Mouse (Mus musculus) layer of hippocampus, adult 2 months (tissue): ENCODE results near the gene Nacad. TPM values are rescaled to one million over a fixed set of nuclear protein-coding genes. Genes with fewer than 3 reads are reported as not detected.

Source experiments
- DNase-seq, 2 experiments: peaks; one replicate each; pipeline ENCODE4 v3.0.0; 2022; ENCODE audit warnings: low spot score in 2 of 2
- H3K27ac ChIP-seq: fragments of 200-600 bp; 2 replicates; pipeline ENCODE4 v1.8.1; 2022
- H3K4me3 ChIP-seq: fragments of 200-600 bp; 2 replicates; pipeline ENCODE4 v1.8.1; 2022; ENCODE audit warnings: mild to moderate bottlenecking
- CTCF ChIP-seq: fragments of 200-600 bp; conservative IDR thresholded peaks from 2 replicates; pipeline ENCODE4 v1.8.1; 2022; ENCODE audit warnings: antibody characterized with exemption, mild to moderate bottlenecking, moderate library complexity
- total RNA-seq, 2 experiments: library from RNA; stranded (reverse); gene quantifications; 2 replicates each; pipeline ENCODE4 v1.2.3; 2021

The Nacad gene
- total RNA-seq, 2 experiments from 2014 or later: 36.9 to 37.1 TPM

DNA sequence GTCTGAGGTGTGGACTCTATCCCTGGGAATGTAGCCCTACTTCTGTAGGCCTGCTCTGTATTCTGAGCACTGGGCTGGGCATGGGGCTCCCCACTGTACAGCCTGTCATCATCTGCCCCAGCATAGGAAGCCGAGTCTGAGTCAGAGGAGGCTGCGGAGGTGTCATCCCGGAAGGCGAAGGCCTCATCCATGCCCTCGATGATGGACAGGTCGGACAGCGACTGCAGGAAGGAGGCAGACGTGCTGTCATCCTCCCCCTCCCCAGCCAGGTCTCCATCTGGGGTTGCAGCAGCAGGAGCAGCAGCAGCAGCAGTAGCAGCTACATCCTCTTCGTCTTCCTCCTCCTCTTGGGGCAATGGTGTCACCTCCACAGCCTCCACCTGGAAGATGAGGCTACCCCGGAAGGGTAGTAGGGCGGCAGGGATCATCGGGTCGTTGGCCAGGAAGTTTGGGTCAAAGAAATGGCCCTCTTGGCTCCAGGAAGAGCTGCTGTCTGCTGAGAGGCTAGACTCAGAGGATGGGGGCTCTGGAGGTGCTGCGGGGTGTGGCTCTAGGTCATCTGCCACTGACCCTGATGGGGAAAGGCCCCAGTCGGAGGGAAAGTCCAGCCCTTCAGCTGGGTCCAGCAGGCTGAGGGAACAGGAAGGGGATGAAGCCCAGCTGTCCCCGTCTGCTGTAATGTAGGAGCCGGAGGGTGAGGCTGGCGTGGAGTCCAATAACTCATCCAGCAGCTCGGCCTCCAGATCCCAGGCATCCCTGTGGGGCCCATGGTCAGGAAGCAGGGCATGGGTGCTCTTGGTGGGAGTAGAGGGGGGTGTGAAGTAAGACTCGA is 4.0 kb downstream of the Nacad start:
- no peak for TF ChIP-seq CTCF
- no peak overlapping the region for H3K27ac ChIP-seq

DNA sequence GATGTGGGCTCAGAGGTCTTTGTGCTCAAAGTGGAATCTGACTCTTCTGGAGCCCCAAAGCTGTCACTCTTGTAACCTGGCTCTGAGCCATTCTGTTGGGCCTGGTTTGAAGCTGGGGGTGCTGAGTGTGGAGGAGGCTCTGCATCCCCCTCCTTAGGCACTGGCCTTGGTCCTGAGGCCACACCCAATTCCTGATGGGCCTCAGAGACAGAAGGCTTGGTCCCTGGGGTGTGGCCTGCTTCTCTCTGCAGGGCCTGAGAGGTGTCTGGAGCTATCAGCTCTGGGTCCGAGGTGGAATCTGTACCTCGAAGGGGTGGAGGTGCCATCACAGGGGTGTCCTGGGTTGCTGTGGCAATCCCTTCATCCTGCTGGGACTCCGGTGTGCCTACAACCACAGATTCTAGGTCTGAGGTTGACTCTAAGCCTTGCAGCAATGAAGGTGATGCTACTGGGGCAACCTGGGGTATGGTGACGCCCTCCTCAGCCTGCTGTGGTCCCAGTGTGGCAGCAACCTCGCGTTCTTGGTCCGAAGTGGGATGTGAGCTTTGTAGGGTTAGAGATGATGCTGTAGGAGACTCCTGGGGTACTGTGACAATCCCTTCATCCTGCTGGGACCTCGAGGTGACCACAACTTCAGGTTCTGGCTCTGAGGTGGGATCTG is 5.4 kb downstream of the Nacad start:
- Histone ChIP-seq H3K4me3 (no peak overlapping the region), H3K27ac (no peak overlapping the region)
- no peak for DNase-seq
- TF ChIP-seq CTCF: no peak

More for the DNA sequence above, 4.0 kb downstream of the Nacad start:
- H3K4me3 ChIP-seq: no peak overlapping the region
- DNase-seq: no peak

DNA sequence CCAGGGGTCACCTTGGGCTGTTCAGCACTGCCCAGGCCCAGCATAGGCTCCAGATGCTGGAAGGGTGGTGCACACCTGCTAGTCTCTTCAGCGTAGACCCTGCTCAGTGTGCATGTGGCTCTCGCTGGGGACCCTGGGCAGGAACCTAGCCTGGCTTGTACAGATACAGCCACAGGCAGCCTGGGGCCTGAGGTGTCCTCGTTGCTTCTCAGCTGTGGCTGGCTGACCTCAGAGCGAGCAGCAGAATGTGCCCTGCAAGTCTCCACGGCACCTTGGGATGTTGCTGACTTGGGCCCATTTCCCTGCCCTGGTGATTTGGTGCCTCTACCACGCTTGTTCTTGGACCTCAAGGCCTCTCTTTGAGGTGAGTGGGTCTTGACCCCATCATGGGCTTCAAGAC is 6.0 kb downstream of the Nacad start:
- no peak for DNase-seq
- TF ChIP-seq CTCF: no peak
- H3K27ac ChIP-seq: peak overlapping the region; percentile 58; the same call in 1 of the 2 replicates

DNA sequence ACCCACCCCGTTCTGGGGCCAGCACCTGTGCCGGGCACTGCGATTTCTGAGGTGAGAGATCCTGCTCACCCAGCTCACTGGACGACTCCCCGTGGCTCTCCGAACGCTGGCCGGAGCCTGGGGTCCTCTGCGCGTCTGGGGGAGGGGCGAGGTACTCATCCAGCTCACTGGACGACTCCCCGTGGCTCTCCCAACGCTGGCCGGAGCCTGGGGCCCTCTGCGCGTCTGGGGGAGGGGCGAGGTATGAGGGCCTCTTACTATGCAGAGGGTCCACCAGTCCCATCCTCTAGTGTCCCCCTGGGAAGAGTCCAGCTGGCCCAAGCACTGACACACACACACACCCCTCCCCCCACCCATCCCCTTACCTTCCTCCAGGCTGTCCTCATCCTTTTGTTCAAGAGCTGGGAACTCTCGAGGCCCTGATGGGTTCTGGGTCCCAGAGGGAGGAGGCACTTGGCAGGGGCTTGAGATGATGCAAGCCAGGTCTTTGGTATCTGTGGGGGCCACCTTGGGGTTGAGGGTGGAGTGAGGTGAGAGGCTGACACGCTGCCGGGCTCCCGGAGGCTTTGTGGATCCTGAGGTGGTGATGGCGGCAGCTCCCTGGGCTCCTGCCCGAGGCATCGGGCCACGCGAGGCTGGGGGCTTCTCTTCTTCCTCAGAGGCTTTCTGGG is 6.7 kb downstream of the Nacad start:
- peak overlapping the region; percentile 58 for H3K27ac ChIP-seq
- DNase-seq: peak in 1 of 2 experiments; percentile 22
- no peak for TF ChIP-seq CTCF
- H3K4me3 ChIP-seq: peak overlapping the region; percentile 17; the same call in 1 of the 2 replicates

More for the DNA sequence above, 6.0 kb downstream of the Nacad start:
- H3K4me3 ChIP-seq: no peak overlapping the region

DNA sequence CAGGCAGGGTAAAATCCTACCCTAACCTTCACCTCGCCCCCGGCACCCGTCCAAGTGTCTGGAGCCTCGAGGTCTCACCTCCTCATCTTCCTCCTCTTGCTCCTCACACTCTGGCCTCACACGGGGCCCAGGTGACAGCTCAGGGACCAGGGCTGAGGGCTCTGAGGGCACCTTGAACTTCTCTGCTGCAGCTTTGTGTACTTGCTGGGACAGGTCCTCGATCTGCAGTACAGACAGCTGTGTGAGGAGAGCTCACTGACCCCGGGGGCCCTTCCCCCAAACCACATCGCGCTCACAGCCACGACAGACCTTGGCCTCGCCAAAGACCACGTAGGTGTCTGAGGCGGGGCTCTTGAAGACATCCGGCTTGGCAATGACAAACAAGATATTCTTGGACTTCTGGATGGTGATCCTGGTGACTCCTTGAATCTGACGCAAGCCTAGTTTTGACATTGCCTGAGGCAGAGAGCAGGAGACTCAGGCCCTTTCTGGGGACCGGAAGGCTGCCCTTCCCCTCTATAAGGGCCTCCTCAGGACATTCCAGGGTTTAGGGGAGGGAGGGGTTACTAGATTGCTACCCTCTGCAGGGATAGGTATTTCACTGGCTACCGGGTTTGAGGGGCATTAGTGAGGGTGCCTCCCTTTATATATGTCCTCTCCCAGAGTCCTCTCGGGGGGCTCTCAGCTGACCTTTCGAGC is 7.5 kb downstream of the Nacad start:
- H3K4me3 ChIP-seq: peak overlapping the region; percentile 17; the same call in 1 of the 2 replicates
- no peak for TF ChIP-seq CTCF
- DNase-seq: no peak
- H3K27ac ChIP-seq: peak overlapping the region; percentile 58

DNA sequence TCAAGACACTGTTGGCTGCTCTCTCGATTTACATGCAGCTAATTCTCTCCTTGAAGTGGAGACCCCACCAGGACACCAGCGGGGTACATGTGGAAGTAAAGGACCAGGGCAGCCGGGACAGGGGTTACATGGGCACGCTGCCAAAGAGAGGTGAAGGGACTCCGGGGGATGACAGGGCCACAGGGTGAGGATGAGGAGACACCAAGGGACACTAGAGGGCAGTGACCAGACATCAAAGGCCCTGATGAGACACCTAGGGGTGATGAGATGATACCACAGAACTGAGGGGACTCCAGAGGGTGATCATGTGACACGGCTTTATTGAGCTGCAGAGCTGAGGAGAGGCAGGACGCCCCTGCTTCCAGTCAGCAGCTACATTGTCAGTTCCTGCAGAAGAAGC is 8.3 kb downstream of the Nacad start:
- DNase-seq: no peak
- Histone ChIP-seq H3K4me3 (no peak overlapping the region), H3K27ac (peak overlapping the region; percentile 58; the same call in 1 of the 2 replicates)
- TF ChIP-seq CTCF: peak; percentile 32

DNA sequence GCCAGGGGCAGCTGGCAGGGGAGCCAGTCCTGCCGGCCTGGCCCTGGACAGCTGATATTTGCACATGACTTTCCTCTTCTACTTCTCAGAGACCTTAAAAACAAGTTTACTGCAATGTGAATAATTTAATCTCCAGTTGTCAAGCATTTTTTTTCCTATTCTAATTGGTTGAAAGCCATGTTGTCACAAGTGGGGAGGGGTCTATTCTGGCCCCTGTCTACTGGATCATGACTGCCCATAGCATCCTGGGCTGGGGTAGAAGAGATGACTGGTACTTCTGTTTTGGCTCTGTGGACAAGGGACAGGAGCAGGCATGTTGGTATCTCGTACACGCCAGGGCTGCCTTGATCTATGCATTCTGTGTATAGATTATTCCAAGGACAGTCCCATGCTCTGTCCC is 9.2 kb downstream of the Nacad start:
- Histone ChIP-seq H3K27ac (no peak overlapping the region), H3K4me3 (no peak overlapping the region)
- no peak for TF ChIP-seq CTCF
- no peak for DNase-seq

DNA sequence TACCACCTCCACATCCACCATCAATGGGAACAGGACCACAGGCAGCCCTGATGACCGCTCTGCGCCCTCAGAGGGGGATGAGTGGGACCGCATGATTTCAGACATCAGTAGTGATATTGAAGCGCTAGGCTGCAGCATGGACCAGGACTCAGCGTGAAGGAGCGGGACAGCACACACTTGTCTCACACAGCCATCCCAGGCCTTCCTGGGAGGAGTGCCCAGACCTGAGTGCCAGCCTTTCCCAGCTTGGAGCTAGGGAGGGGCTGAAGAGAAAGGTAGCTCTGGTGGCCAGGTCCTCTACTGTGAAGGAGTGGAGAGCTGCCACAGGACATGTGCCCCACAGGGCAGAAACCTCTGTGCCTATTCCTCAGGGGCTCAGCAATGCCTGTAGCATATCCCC is 9.6 kb downstream of the Nacad start:
- no peak for DNase-seq
- Histone ChIP-seq H3K27ac (no peak overlapping the region), H3K4me3 (no peak overlapping the region)
- TF ChIP-seq CTCF: no peak

DNA sequence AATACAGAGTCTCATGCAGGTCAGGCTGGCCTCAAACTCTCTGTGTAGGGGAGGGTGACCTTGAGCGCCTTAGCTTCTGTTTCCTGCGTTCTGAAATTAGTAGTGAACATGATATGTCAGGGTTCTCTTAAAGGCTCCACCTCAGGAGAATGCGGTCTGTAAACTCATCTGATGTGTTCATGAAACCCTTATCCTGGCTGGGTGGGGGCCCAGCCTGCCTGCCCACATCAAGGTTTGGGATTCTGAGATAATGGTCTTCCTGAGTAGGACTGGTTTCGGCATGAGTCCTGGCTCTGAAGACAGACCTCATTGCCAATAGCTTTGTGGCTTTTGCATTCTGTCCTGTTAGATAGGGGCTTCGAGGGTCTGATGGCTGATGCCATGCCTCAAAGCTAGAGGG is 10.5 kb downstream of the Nacad start:
- Histone ChIP-seq H3K4me3 (no peak overlapping the region), H3K27ac (no peak overlapping the region)
- TF ChIP-seq CTCF: no peak
- DNase-seq: no peak

DNA sequence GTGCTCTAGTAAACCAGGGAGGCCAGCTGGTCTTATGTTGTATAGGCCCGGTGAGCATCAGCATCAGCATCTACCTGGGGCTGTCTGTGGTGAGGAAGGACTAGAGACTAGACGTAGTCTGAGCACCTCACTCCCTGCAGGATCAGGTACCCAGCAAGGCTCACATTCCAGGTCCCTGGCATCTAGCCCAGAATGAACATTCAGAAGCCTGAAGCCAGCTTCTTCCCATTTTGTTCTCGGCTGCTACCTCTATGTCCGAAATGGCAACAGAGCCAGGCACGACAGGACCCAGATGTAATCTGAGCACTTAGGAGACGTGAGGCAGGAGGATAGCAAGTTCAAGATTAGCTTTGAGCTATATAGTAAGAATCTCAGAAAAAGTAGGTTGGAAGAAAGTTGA is 11.0 kb downstream of the Nacad start:
- no peak for TF ChIP-seq CTCF
- Histone ChIP-seq H3K27ac (0 out of 2 replicates have a peak overlapping the region, but pooled peaks have one; percentile 15), H3K4me3 (no peak overlapping the region)
- no peak for DNase-seq

DNA sequence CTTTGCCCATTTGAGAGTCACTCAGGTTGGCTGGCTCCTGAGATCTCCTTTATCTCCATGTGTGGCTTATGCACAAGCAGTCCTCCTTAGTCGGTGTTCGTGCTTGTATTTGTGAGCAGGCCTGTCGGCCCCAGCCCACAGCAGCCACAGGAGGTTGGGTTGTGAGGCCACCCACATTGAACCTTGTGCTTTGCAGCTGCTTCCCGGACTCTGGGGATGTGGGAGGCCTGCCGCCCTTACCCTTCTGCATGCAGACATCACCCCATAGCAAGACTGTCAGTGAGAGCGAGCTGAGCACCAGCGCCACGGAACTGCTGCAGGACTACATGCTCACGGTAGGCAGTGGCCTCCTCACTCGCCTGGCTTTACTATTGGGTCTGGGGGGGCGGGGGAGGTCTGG is 12.4 kb downstream of the Nacad start:
- no peak for TF ChIP-seq CTCF
- no peak overlapping the region for H3K4me3 ChIP-seq
- DNase-seq: no peak
- H3K27ac ChIP-seq: no peak overlapping the region

DNA sequence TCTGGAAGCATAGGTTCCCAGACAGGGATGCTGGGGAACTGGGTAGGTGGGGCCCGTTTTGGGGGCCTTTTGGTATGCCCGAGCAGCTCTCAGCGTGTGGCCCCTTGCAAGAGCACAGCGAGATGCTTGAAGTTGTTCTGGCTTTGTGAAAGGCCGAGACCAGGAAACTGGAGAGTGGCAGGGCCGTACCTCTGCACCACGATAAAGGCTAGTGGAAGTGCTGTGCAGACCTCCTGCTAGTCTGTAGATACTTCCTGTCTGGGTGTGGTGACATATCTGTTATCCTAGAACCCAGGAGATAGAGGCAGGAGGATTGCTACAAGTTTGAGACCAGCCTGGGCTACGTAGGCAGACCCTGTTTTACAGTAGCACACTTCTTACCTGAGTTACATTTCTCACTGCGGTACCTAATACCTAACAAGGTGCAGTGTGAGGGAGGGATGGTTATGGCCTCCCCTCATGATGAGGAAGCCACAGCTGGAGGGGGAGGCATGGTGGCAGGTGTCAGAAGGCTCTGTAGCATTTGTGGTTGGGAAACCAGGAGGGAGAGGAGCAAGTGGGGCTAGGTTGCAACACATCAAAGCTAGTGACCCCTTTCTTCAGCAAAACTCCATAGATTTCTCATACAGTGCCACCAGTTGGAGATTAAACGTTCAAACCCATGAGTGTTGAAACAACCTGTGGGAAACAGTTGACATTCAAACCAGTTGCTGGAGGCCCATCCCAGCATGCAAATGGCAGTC is 14.7 kb downstream of the Nacad start:
- Histone ChIP-seq H3K4me3 (no peak overlapping the region), H3K27ac (no peak overlapping the region)
- no peak for DNase-seq
- TF ChIP-seq CTCF: no peak
